Mouse (Mus musculus) liver, embryonic 14.5 days (tissue): Measurements from ENCODE around the gene Ckap4. TPM values are rescaled to one million over a fixed set of nuclear protein-coding genes. Genes with fewer than 3 reads are reported as not detected.

Experiments used
- ATAC-seq: fragments of 200-750 bp; cut with Nextera tagmentation; 2 replicates; pipeline ENCODE4 v1.8.0; 2017; ENCODE audit warnings: moderate number of reproducible peaks, mild to moderate bottlenecking, moderate library complexity; ENCODE audit not compliant: insufficient read depth
- DNase-seq, 3 experiments: peaks; one replicate each; pipeline ENCODE4 v3.0.0-alpha.2; 2012 to 2013; ENCODE audit warnings: low read depth in 3 of 3, low spot score in 3 of 3
- H3K27ac ChIP-seq: fragments of 300-500 bp; sonication (generic); 2 replicates; pipeline ENCODE4 v1.5.1; 2014; ENCODE audit warnings: moderate library complexity, mild to moderate bottlenecking, control low read depth, inconsistent platforms
- H3K27me3 ChIP-seq: fragments of 300-500 bp; sonication (generic); 2 replicates; pipeline ENCODE4 v1.6.1; 2014; ENCODE audit warnings: mild to moderate bottlenecking, low read length, moderate library complexity; ENCODE audit not compliant: control insufficient read depth, insufficient read depth
- H3K36me3 ChIP-seq: fragments of 300-500 bp; sonication (generic); replicated peaks from 2 replicates; pipeline ENCODE4 v1.6.1; 2014; ENCODE audit warnings: low read depth; ENCODE audit not compliant: control insufficient read depth, insufficient read depth
- H3K4me1 ChIP-seq, 2 experiments: fragments of 200-500 bp in 1 of 2; fragments of 300-500 bp in 1 of 2; sonication (generic) in 1 of 2; replicated peaks; 2 replicates each; pipeline ENCODE4 v1.6.1; 2012 to 2014; ENCODE audit warnings: antibody characterized with exemption in 1 of 2, inconsistent platforms in 1 of 2, low read length in 1 of 2; ENCODE audit not compliant: control insufficient read depth in 2 of 2, insufficient read depth in 2 of 2
- H3K4me2 ChIP-seq: fragments of 300-500 bp; sonication (generic); 2 replicates; pipeline ENCODE4 v1.6.1; 2014; ENCODE audit warnings: low read depth, mild to moderate bottlenecking, control low read depth, moderate library complexity
- H3K4me3 ChIP-seq, 2 experiments: fragments of 200-500 bp in 1 of 2; fragments of 300-500 bp in 1 of 2; sonication (generic) in 1 of 2; 2 replicates each; pipeline ENCODE4 v1.5.1; 2012 to 2014; ENCODE audit warnings: low read depth in 2 of 2, low read length in 2 of 2, mild to moderate bottlenecking in 2 of 2, control low read depth in 1 of 2, inconsistent platforms in 1 of 2, moderate library complexity in 1 of 2; ENCODE audit not compliant: insufficient read depth in 1 of 2
- H3K9ac ChIP-seq: fragments of 300-500 bp; sonication (generic); replicated peaks from 2 replicates; pipeline ENCODE4 v1.6.1; 2014; ENCODE audit warnings: mild to moderate bottlenecking, control low read depth, moderate library complexity
- H3K9me3 ChIP-seq: fragments of 300-500 bp; sonication (generic); 2 replicates; pipeline ENCODE4 v1.6.1; 2016; ENCODE audit warnings: low read length, mixed read lengths; ENCODE audit not compliant: control insufficient read depth
- CTCF ChIP-seq: IDR thresholded peaks from 2 replicates; pipeline ENCODE4 v1.5.1; 2016; ENCODE audit warnings: antibody characterized with exemption, low read depth, control low read depth
- EP300 ChIP-seq: IDR thresholded peaks from 2 replicates; pipeline ENCODE4 v1.6.1; 2016; ENCODE audit warnings: antibody characterized with exemption, low read depth
- WGBS: fragments of 180-500 bp; shearing (Covaris S2); extraction: QIAGEN DNeasy Blood & Tissue Kit; methylation state at CpG from one replicate; pipeline ENCODE4 v1.1.7; 2014; ENCODE audit not compliant: insufficient replicate concordance; 5-methylcytosine and 5-hydroxymethylcytosine counted together
- polyA plus RNA-seq, 2 experiments: library from polyadenylated mRNA; depleted of rRNA in 1 of 2; stranded (reverse) in 1 of 2; unstranded in 1 of 2; fragments of >200 nt; fragmentation: Nextera tagmentation in 1 of 2; extraction: Ambion mirVana in 1 of 2; gene quantifications; 2 replicates each; pipeline versions ENCODE4 v1.2.1 to v1.2.3; 2012 to 2014

The Ckap4 gene
- polyA plus RNA-seq, 2 experiments, result 5.8 to 8.6 TPM

- no peak for TF ChIP-seq EP300
- TF ChIP-seq CTCF, result no peak
- no peak overlapping the region for H3K27ac ChIP-seq
- H3K9ac ChIP-seq, result no peak overlapping the region
- H3K27me3 ChIP-seq, result no peaks in the 10 kb centered on the region
- no peak overlapping the region for H3K4me2 ChIP-seq
- H3K4me3 ChIP-seq, result no peak overlapping the region
- WGBS, result 71% methylated on average over 10 of the region's 10 CpGs
- peaks cover 23% of the 10 kb centered on the region in 2 experiments for H3K4me1 ChIP-seq
- DNase-seq (no peak), ATAC-seq (no peak)
- no peaks in the 10 kb centered on the region for H3K9me3 ChIP-seq
- no peaks in the 10 kb centered on the region for H3K36me3 ChIP-seq
These were observed 37.3 kb upstream of the Ckap4 start for GRCm38 (mm10) chr10:84571052-84571639.

GRCm38 (mm10) chr10:84564427-84564826 lies 30.6 kb upstream of the Ckap4 start:
- WGBS, result 66% methylated on average over 8 of the region's 8 CpGs
- Histone ChIP-seq H3K9ac (no peak overlapping the region), H3K9me3 (no peaks in the 10 kb centered on the region), H3K36me3 (no peaks in the 10 kb centered on the region), H3K4me1 (peaks cover 0 to 5% of the 10 kb centered on the region in 2 experiments; a peak in 2 of 4 replicates), H3K27ac (no peak overlapping the region), H3K27me3 (no peaks in the 10 kb centered on the region; the same call in 1 of the 2 replicates), H3K4me2 (no peak overlapping the region), H3K4me3 (no peak overlapping the region)
- DNase-seq, result no peak
- no peak for ATAC-seq
- no peak for TF ChIP-seq EP300
- TF ChIP-seq CTCF, result no peak

- WGBS, result 50% methylated on average over 13 of the region's 13 CpGs
- TF ChIP-seq EP300 (no peak), CTCF (peak; percentile 24; the same call in 1 of the 2 replicates)
- Histone ChIP-seq H3K9ac (no peak overlapping the region), H3K4me3 (no peak overlapping the region), H3K27me3 (no peaks in the 10 kb centered on the region; the same call in 1 of the 2 replicates), H3K36me3 (no peaks in the 10 kb centered on the region), H3K9me3 (no peaks in the 10 kb centered on the region), H3K4me2 (no peak overlapping the region), H3K4me1 (peaks cover 0 to 5% of the 10 kb centered on the region in 2 experiments; a peak in 2 of 4 replicates), H3K27ac (no peak overlapping the region)
- DNase-seq (no peak), ATAC-seq (peak; percentile 76)
These were observed 29.0 kb upstream of the Ckap4 start for GRCm38 (mm10) chr10:84562567-84563554.

GRCm38 (mm10) chr10:84562121-84562520 lies 28.3 kb upstream of the Ckap4 start:
- DNase-seq, result no peak

DNA sequence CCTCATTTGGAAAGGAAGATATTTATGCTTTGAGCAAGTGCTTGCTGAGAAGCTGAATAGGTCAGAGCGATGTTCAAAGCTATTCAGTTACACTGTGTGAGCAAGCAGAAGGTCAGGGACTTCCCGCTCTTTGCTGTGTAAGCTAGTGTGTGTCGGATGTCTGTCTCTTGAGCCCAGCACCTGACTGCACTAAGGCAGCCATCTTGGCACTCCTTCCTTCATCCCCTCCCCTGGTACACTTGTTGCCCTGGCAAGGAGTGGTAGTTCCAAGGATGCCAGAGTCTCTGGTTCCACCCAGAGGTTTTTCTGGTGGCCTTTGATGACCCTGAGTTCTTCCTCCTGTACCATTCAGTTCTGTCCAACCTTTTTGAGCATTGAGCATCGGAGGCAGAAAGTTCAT lies 26.1 kb upstream of the Ckap4 start:
- ATAC-seq (no peak), DNase-seq (no peak)
- no peaks in the 10 kb centered on the region for H3K9me3 ChIP-seq
- H3K27ac ChIP-seq, result no peak overlapping the region
- H3K4me2 ChIP-seq, result no peak overlapping the region
- no peaks in the 10 kb centered on the region; the same call in 1 of the 2 replicates for H3K27me3 ChIP-seq
- WGBS, result 72% methylated on average over 4 of the region's 4 CpGs
- H3K9ac ChIP-seq, result no peak overlapping the region
- no peaks in the 10 kb centered on the region for H3K36me3 ChIP-seq
- H3K4me3 ChIP-seq, result no peak overlapping the region
- TF ChIP-seq CTCF (no peak), EP300 (no peak)
- peaks cover 0 to 5% of the 10 kb centered on the region in 2 experiments; a peak in 2 of 4 replicates for H3K4me1 ChIP-seq

More at GRCm38 (mm10) chr10:84562121-84562520, 28.3 kb upstream of the Ckap4 start:
- no peak overlapping the region for H3K27ac ChIP-seq
- no peak overlapping the region for H3K9ac ChIP-seq
- no peak for ATAC-seq
- no peaks in the 10 kb centered on the region for H3K9me3 ChIP-seq
- no peak overlapping the region for H3K4me3 ChIP-seq
- peaks cover 0 to 5% of the 10 kb centered on the region in 2 experiments; a peak in 2 of 4 replicates for H3K4me1 ChIP-seq
- 67% methylated on average over 5 of the region's 5 CpGs for WGBS
- H3K27me3 ChIP-seq, result no peaks in the 10 kb centered on the region; the same call in 1 of the 2 replicates
- TF ChIP-seq CTCF (no peak), EP300 (no peak)
- H3K36me3 ChIP-seq, result no peaks in the 10 kb centered on the region
- H3K4me2 ChIP-seq, result no peak overlapping the region
